9 mouse cellular contexts compared by ENCODE assay signal in genomic region chr19:8251896-8252704, GRCm38 (mm10). TPM values are rescaled to one million over a fixed set of nuclear protein-coding genes. Genes with fewer than 3 reads are reported as not detected.
A peak's percentile ranks its signal among the peaks of the same experiment; 100 is the strongest.
DNase-seq lines count a peak whose midpoint lies in the region; ATAC-seq and TF ChIP-seq lines count a peak whose summit lies in the region.
"Had no signal": no experiment of that assay in that cellular context is flagged by ENCODE, and none has a peak within 500 bp of the region (broad histone marks: within the 10 kb centered on the region; RNA-seq: fewer than 3 reads in every experiment).

No protein-coding gene starts in this region.

- peaks cover 3% of the 10 kb centered on the region; the same call in 1 of the 2 replicates for H3K9me3 ChIP-seq in forebrain, postnatal 0 days (ENCODE audit: low read length)
- H3K9me3 ChIP-seq in hindbrain, embryonic 14.5 days (ENCODE audit: control insufficient read depth, low read length), result peaks cover 2% of the 10 kb centered on the region; the same call in 1 of the 2 replicates

- no peak for TF ChIP-seq CTCF in cerebellum, adult 2 months (IDR thresholded peaks at IDR 0.05; ENCODE audit: borderline replicate concordance, insufficient read depth, low read depth, low read length)
- TF ChIP-seq CTCF in forebrain, postnatal 0 days (IDR thresholded peaks at IDR 0.05; ENCODE audit: low read depth), result no peak

- ATAC-seq in CD4-positive, CD25-positive, alpha-beta regulatory T cell, adult 4 months, result no peak
- ATAC-seq in forebrain, postnatal 0 days, result peak; percentile 86
- peak; percentile 93 for ATAC-seq in hindbrain, embryonic 14.5 days (ENCODE audit: low FRiP score)
- peak; percentile 97 for ATAC-seq in megakaryocyte progenitor cell, adult 5-6 weeks (replicated peaks; ENCODE audit: poor library complexity)

- no peaks in the 10 kb centered on the region for H3K36me3 ChIP-seq in forebrain, postnatal 0 days (ENCODE audit: insufficient read depth)
- H3K36me3 ChIP-seq in hindbrain, embryonic 14.5 days (replicated peaks; ENCODE audit: control insufficient read depth, insufficient read depth), result no peaks in the 10 kb centered on the region

- no peak for TF ChIP-seq POLR2A in cerebellum, adult 2 months (IDR thresholded peaks at IDR 0.05; ENCODE audit: borderline replicate concordance, insufficient read depth, low read length)

- DNase-seq in CD4-positive, CD25-positive, alpha-beta regulatory T cell, adult 2 months (ENCODE audit: low read depth, low spot score), result peak; percentile 92
- DNase-seq in cerebellum, adult 2 months, result peak; percentile 17 to 46
- peak; percentile 56 for DNase-seq in forebrain, postnatal 0 days
- peak; percentile 45 for DNase-seq in hindbrain, embryonic 14.5 days (ENCODE audit: low spot score)
- DNase-seq in left cerebral cortex, adult 8-10 months (ENCODE audit: low spot score in 2 of 2), result peak; percentile 1 to 5
- peak; percentile 9 for DNase-seq in right cerebral cortex, postnatal 14 days

- H3K27me3 ChIP-seq in cerebellum, adult 2 months (ENCODE audit: control insufficient read depth, insufficient read depth, low read length), result no peaks in the 10 kb centered on the region
- no peaks in the 10 kb centered on the region for H3K27me3 ChIP-seq in forebrain, postnatal 0 days (ENCODE audit: insufficient read depth, low read length)
- H3K27me3 ChIP-seq in hindbrain, embryonic 14.5 days (ENCODE audit: control insufficient read depth, insufficient read depth, low read length), result no peaks in the 10 kb centered on the region

- 10% methylated on average over 58 of the region's 58 CpGs for WGBS in cerebellum, adult 2 months
- 14% methylated on average over 50 of the region's 58 CpGs for WGBS in forebrain, postnatal 0 days
- WGBS in hindbrain, embryonic 14.5 days, result 8% methylated on average over 54 of the region's 58 CpGs

- peak overlapping the region; percentile 64 for H3K4me3 ChIP-seq in cerebellum, adult 2 months (replicated peaks; ENCODE audit: insufficient read depth, low read depth, low read length)
- peak overlapping the region; percentile 45 for H3K4me3 ChIP-seq in forebrain, postnatal 0 days (ENCODE audit: low read depth, low read length)
- H3K4me3 ChIP-seq in hindbrain, embryonic 14.5 days (replicated peaks; ENCODE audit: low read length), result peak overlapping the region; percentile 47

- H3K4me1 ChIP-seq in cerebellum, adult 2 months (ENCODE audit: control insufficient read depth, insufficient read depth, low read length), result no peaks in the 10 kb centered on the region
- no peaks in the 10 kb centered on the region for H3K4me1 ChIP-seq in forebrain, postnatal 0 days (ENCODE audit: insufficient read depth)
- no peaks in the 10 kb centered on the region for H3K4me1 ChIP-seq in hindbrain, embryonic 14.5 days (replicated peaks; ENCODE audit: control insufficient read depth, insufficient read depth, low read length)

- H3K9ac ChIP-seq in forebrain, postnatal 0 days, result peak overlapping the region; percentile 56
- H3K9ac ChIP-seq in hindbrain, embryonic 14.5 days, result peak overlapping the region; percentile 62

- peak overlapping the region; percentile 56 for H3K4me2 ChIP-seq in forebrain, postnatal 0 days (ENCODE audit: low read depth)
- peak overlapping the region; percentile 54 for H3K4me2 ChIP-seq in hindbrain, embryonic 14.5 days (replicated peaks)

- peak overlapping the region; percentile 64; the same call in 1 of the 2 replicates for H3K27ac ChIP-seq in cerebellum, adult 2 months (ENCODE audit: insufficient read depth, low read length)
- H3K27ac ChIP-seq in forebrain, postnatal 0 days (ENCODE audit: low read depth, low read length), result peak overlapping the region; percentile 70
- peak overlapping the region; percentile 38 for H3K27ac ChIP-seq in hindbrain, embryonic 14.5 days

RNA-seq across cellular contexts. Expression of gene Slc22a29, which starts 33.4 kb away (rescaled TPM):
- not detected for polyA plus RNA-seq in CD4-positive, CD25-positive, alpha-beta regulatory T cell, adult 4 months (2017; shearing (Covaris generic))
- 0.08 and 0.13 TPM in 2 replicates for polyA plus RNA-seq in cerebellum, adult 2 months (2012; rRNA removed)
- 0.23 TPM in 1 of 2 replicates, not detected in the other for total RNA-seq in forebrain, postnatal 0 days (2014; rRNA removed)
- 0.23 and 0.30 TPM in 2 replicates for polyA plus RNA-seq in forebrain, postnatal 0 days (2015; fragmentation: Nextera tagmentation; extraction: Ambion mirVana)
- polyA plus RNA-seq in hindbrain, embryonic 14.5 days (2014; fragmentation: Nextera tagmentation; extraction: Ambion mirVana), result 0.14 TPM in 1 of 2 replicates, not detected in the other
- total RNA-seq in left cerebral cortex, adult 8-10 months (2022), result not detected
- total RNA-seq in megakaryocyte progenitor cell, adult 5-6 weeks (2015), result not detected in 2 replicates
- not detected in 2 replicates for total RNA-seq in megakaryocyte progenitor cell, adult 5-6 weeks (2017)
- polyA plus RNA-seq: C2C12 had no signal

Comparison
In these comparisons a context has a peak if more than half of its experiments do, and no peak if none do; other contexts are left out.
1. DNase-seq: peak in every context shown above with its lines; median percentile 92 in CD4-positive, CD25-positive, alpha-beta regulatory T cell, adult 2 months; 56 in forebrain, postnatal 0 days; 45 in hindbrain, embryonic 14.5 days; 32 in cerebellum, adult 2 months; 9 in right cerebral cortex, postnatal 14 days; 3 in left cerebral cortex, adult 8-10 months.